Mouse (Mus musculus): ENCODE measurements at regions not wholly inside any gene's neighbourhood (a gene's known extent, or its start where the extent isn't known, plus 50 kb on each side); places are given as distances from the start of the nearest gene placed in this dataset.

- H3K9ac ChIP-seq (ENCODE audit: insufficient read depth, low read depth, low read length, poor library complexity, severe bottlenecking): no peak overlapping the region
- TF ChIP-seq ZNF384 (IDR thresholded peaks at IDR 0.05; ENCODE audit: low read depth, low read length) (no peak), ZC3H11A (IDR thresholded peaks at IDR 0.05; ENCODE audit: borderline replicate concordance, low read depth, low read length) (no peak), HCFC1 (IDR thresholded peaks at IDR 0.05; ENCODE audit: borderline replicate concordance, insufficient read depth, low read length) (no peak), MAFK (IDR thresholded peaks at IDR 0.05; ENCODE audit: insufficient read depth, low read depth, low read length) (no peak), CHD2 (IDR thresholded peaks at IDR 0.05; ENCODE audit: low read depth, low read length) (no peak)
- no peaks in the 10 kb centered on the region for H3K9me3 ChIP-seq (ENCODE audit: control insufficient read depth, insufficient read depth, low read depth, low read length)
- in situ Hi-C loops (cut with MboI; ENCODE audit: low sequenced_read_pairs in 2 of 2, unreplicated experiment in 2 of 2): no loop called here
- no peaks in the 10 kb centered on the region for H3K4me1 ChIP-seq (ENCODE audit: control insufficient read depth in 2 of 2, insufficient read depth in 2 of 2, low read length in 2 of 2, poor library complexity in 1 of 2)
- no peak overlapping the region for H3K4me3 ChIP-seq (ENCODE audit: insufficient read depth in 1 of 2, low read depth in 1 of 2, low read length in 2 of 2, poor library complexity in 1 of 2, severe bottlenecking in 1 of 2)
- DNase-seq (ENCODE audit: low read depth, low spot score): no peak
- H3K27ac ChIP-seq (ENCODE audit: insufficient read depth, low read depth, low read length, poor library complexity, severe bottlenecking): no peak overlapping the region
- H3K36me3 ChIP-seq (ENCODE audit: control insufficient read depth, insufficient read depth, low read length, poor library complexity, severe bottlenecking): no peaks in the 10 kb centered on the region
Observed at GRCm38 (mm10) chr6:15548833-15549232, 171.6 kb upstream of the Mdfic start.

- H3K27ac ChIP-seq (ENCODE audit: insufficient read depth, low read depth, low read length, poor library complexity, severe bottlenecking): no peak overlapping the region
- H3K9ac ChIP-seq (ENCODE audit: insufficient read depth, low read depth, low read length, poor library complexity, severe bottlenecking): no peak overlapping the region
- in situ Hi-C loops (cut with MboI; ENCODE audit: low sequenced_read_pairs in 2 of 2, unreplicated experiment in 2 of 2): no loop called here
- H3K36me3 ChIP-seq (ENCODE audit: control insufficient read depth, insufficient read depth, low read length, poor library complexity, severe bottlenecking): no peaks in the 10 kb centered on the region
- TF ChIP-seq ZC3H11A (IDR thresholded peaks at IDR 0.05; ENCODE audit: borderline replicate concordance, low read depth, low read length) (peak; percentile 42; the same call in 1 of the 2 replicates), HCFC1 (IDR thresholded peaks at IDR 0.05; ENCODE audit: borderline replicate concordance, insufficient read depth, low read length) (no peak)
- no peaks in the 10 kb centered on the region for H3K4me1 ChIP-seq (ENCODE audit: control insufficient read depth in 2 of 2, insufficient read depth in 2 of 2, low read length in 2 of 2, poor library complexity in 1 of 2)
- H3K4me3 ChIP-seq (ENCODE audit: insufficient read depth in 1 of 2, low read depth in 1 of 2, low read length in 2 of 2, poor library complexity in 1 of 2, severe bottlenecking in 1 of 2): no peak overlapping the region
- no peaks in the 10 kb centered on the region for H3K9me3 ChIP-seq (ENCODE audit: control insufficient read depth, insufficient read depth, low read depth, low read length)
- peak; percentile 26 for DNase-seq (ENCODE audit: low read depth, low spot score)
Observed at GRCm38 (mm10) chr6:15592780-15593179, 127.7 kb upstream of the Mdfic start.

GRCm38 (mm10) chr6:15597226-15597983 is 123.1 kb upstream of the Mdfic start:
- no peak for DNase-seq (ENCODE audit: low read depth, low spot score)
- Histone ChIP-seq H3K36me3 (ENCODE audit: control insufficient read depth, insufficient read depth, low read length, poor library complexity, severe bottlenecking) (no peaks in the 10 kb centered on the region), H3K4me3 (ENCODE audit: insufficient read depth in 1 of 2, low read depth in 1 of 2, low read length in 2 of 2, poor library complexity in 1 of 2, severe bottlenecking in 1 of 2) (no peak overlapping the region), H3K4me1 (ENCODE audit: control insufficient read depth in 2 of 2, insufficient read depth in 2 of 2, low read length in 2 of 2, poor library complexity in 1 of 2) (no peaks in the 10 kb centered on the region), H3K9me3 (ENCODE audit: control insufficient read depth, insufficient read depth, low read depth, low read length) (no peaks in the 10 kb centered on the region), H3K27ac (ENCODE audit: insufficient read depth, low read depth, low read length, poor library complexity, severe bottlenecking) (no peak overlapping the region), H3K9ac (ENCODE audit: insufficient read depth, low read depth, low read length, poor library complexity, severe bottlenecking) (no peak overlapping the region)
- in situ Hi-C loops (cut with MboI; ENCODE audit: low sequenced_read_pairs in 2 of 2, unreplicated experiment in 2 of 2): no loop called here
- TF ChIP-seq MAFK (IDR thresholded peaks at IDR 0.05; ENCODE audit: insufficient read depth, low read depth, low read length): no peak
- TF ChIP-seq CHD2 (IDR thresholded peaks at IDR 0.05; ENCODE audit: low read depth, low read length): no peak
- no peak for TF ChIP-seq ZNF384 (IDR thresholded peaks at IDR 0.05; ENCODE audit: low read depth, low read length)
- TF ChIP-seq ZC3H11A (IDR thresholded peaks at IDR 0.05; ENCODE audit: borderline replicate concordance, low read depth, low read length): no peak
- TF ChIP-seq HCFC1 (IDR thresholded peaks at IDR 0.05; ENCODE audit: borderline replicate concordance, insufficient read depth, low read length): no peak

- no peaks in the 10 kb centered on the region for H3K4me1 ChIP-seq (ENCODE audit: control insufficient read depth in 2 of 2, insufficient read depth in 2 of 2, low read length in 2 of 2, poor library complexity in 1 of 2)
- no peaks in the 10 kb centered on the region for H3K9me3 ChIP-seq (ENCODE audit: control insufficient read depth, insufficient read depth, low read depth, low read length)
- no peak overlapping the region for H3K9ac ChIP-seq (ENCODE audit: insufficient read depth, low read depth, low read length, poor library complexity, severe bottlenecking)
- H3K36me3 ChIP-seq (ENCODE audit: control insufficient read depth, insufficient read depth, low read length, poor library complexity, severe bottlenecking): no peaks in the 10 kb centered on the region
- DNase-seq (ENCODE audit: low read depth, low spot score): no peak
- no peak overlapping the region for H3K4me3 ChIP-seq (ENCODE audit: insufficient read depth in 1 of 2, low read depth in 1 of 2, low read length in 2 of 2, poor library complexity in 1 of 2, severe bottlenecking in 1 of 2)
- in situ Hi-C loops (cut with MboI; ENCODE audit: low sequenced_read_pairs in 2 of 2, unreplicated experiment in 2 of 2): no loop called here
- H3K27ac ChIP-seq (ENCODE audit: insufficient read depth, low read depth, low read length, poor library complexity, severe bottlenecking): no peak overlapping the region
- TF ChIP-seq ZNF384 (IDR thresholded peaks at IDR 0.05; ENCODE audit: low read depth, low read length) (no peak), HCFC1 (IDR thresholded peaks at IDR 0.05; ENCODE audit: borderline replicate concordance, insufficient read depth, low read length) (no peak), CHD2 (IDR thresholded peaks at IDR 0.05; ENCODE audit: low read depth, low read length) (no peak), MAFK (IDR thresholded peaks at IDR 0.05; ENCODE audit: insufficient read depth, low read depth, low read length) (no peak), ZC3H11A (IDR thresholded peaks at IDR 0.05; ENCODE audit: borderline replicate concordance, low read depth, low read length) (no peak)
Observed at GRCm38 (mm10) chr6:15610208-15610607, 110.3 kb upstream of the Mdfic start.
